Mouse (Mus musculus) liver, adult 2 months (tissue): ENCODE results near the gene Higd1c. TPM values are rescaled to one million over a fixed set of nuclear protein-coding genes. Genes with fewer than 3 reads are reported as not detected.
A peak's percentile ranks its signal among the peaks of the same experiment; 100 is the strongest.

ENCODE experiments used
- DNase-seq: peaks from one replicate; pipeline ENCODE4 v3.0.0-alpha.2; 2011; ENCODE audit warnings: low read depth, low spot score; ENCODE audit errors: extremely low read depth
- H3K27ac ChIP-seq: fragments of 200-500 bp; replicated peaks from 2 replicates; pipeline ENCODE4 v1.5.1; 2012; ENCODE audit warnings: low read depth, mild to moderate bottlenecking, control low read depth, inconsistent platforms, low read length; ENCODE audit not compliant: insufficient read depth
- H3K27me3 ChIP-seq: fragments of 200-500 bp; 2 replicates; pipeline ENCODE4 v1.6.1; 2012; ENCODE audit warnings: mild to moderate bottlenecking, moderate library complexity, low read length, inconsistent platforms; ENCODE audit not compliant: control insufficient read depth, insufficient read depth
- H3K36me3 ChIP-seq: fragments of 200-500 bp; 2 replicates; pipeline ENCODE4 v1.6.1; 2012; ENCODE audit warnings: low read length, inconsistent platforms; ENCODE audit not compliant: control insufficient read depth, insufficient read depth
- H3K4me1 ChIP-seq: fragments of 200-500 bp; 2 replicates; pipeline ENCODE4 v1.6.1; 2011; ENCODE audit warnings: low read length; ENCODE audit not compliant: control insufficient read depth, insufficient read depth
- H3K4me3 ChIP-seq: fragments of 200-500 bp; 2 replicates; pipeline ENCODE4 v1.5.1; 2011; ENCODE audit warnings: low read depth, mild to moderate bottlenecking, control low read depth, low read length, moderate library complexity; ENCODE audit not compliant: insufficient read depth
- H3K79me2 ChIP-seq: fragments of 200-500 bp; 2 replicates; pipeline ENCODE4 v1.6.1; 2012; ENCODE audit warnings: inconsistent platforms, mild to moderate bottlenecking, low read length, moderate library complexity; ENCODE audit not compliant: control insufficient read depth, insufficient read depth
- H3K9ac ChIP-seq: fragments of 200-500 bp; 2 replicates; pipeline ENCODE4 v1.6.1; 2012; ENCODE audit warnings: low read depth, mild to moderate bottlenecking, control low read depth, inconsistent platforms, low read length
- CTCF ChIP-seq: fragments of 200-500 bp; IDR thresholded peaks from 2 replicates; pipeline ENCODE4 v1.5.1; 2011; ENCODE audit warnings: low read depth, low read length, control low read depth
- POLR2A ChIP-seq: fragments of 200-500 bp; IDR thresholded peaks from 2 replicates; pipeline ENCODE4 v1.6.1; 2011; ENCODE audit warnings: low read length, control low read depth; ENCODE audit not compliant: insufficient read depth; ENCODE audit errors: extremely low read depth
- WGBS: fragments of 180-500 bp; shearing (Covaris S2); methylation state at CpG from one replicate; pipeline ENCODE4 v1.1.7; 2018; 5-methylcytosine and 5-hydroxymethylcytosine counted together
- polyA plus RNA-seq: library from polyadenylated mRNA; depleted of rRNA; stranded (reverse); fragments of >200 nt; gene quantifications from 2 replicates; pipeline ENCODE4 v1.2.3, GENCODE M21; 2012
- total RNA-seq: library from RNA; depleted of rRNA; stranded (reverse); fragments of >200 nt; gene quantifications from 2 replicates; pipeline ENCODE4 v1.2.3, GENCODE M21; 2014

The Higd1c gene
- total and polyA plus RNA-seq, 2 experiments = not detected

DNA sequence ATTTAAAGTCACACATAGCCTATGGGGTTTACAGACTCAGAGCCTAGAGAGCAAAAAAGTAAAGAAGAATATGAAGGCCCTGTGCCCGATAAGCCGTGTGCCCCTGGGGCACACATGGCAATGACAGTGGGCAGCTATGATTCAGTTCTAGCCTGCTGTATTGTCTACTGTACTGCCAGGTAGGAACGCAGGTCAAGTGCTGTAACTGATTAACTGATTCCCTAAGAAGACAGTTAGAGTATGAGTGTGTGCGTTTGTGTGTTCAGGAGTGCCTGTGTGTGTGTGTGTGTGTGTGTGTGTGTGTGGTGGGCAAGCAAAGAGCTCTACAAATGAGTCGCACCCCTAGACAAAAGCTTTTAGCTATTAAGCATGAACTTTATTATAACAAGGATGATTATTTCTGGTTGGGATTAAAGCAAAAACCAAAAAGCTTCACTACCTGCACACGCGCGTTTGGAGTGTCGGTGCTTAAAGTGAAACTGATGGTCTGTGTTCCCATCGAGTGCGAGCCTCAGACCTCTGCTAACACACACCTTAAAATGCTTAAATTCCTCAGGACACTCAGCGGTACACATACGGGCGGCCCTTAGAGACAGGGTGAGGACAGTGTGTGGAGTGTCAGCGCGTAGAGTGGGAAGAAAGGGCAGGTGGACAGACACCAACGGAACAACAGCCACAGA, 23.3 kb downstream of the Higd1c start:
- H3K4me1 ChIP-seq = peaks cover 13% of the 10 kb centered on the region
- no peaks in the 10 kb centered on the region for H3K79me2 ChIP-seq
- H3K4me3 ChIP-seq = peak overlapping the region; percentile 16; the same call in 1 of the 2 replicates
- H3K27me3 ChIP-seq = no peaks in the 10 kb centered on the region
- WGBS = 40% methylated on average over 17 of the region's 17 CpGs
- TF ChIP-seq POLR2A (no peak), CTCF (no peak)
- no peaks in the 10 kb centered on the region for H3K36me3 ChIP-seq
- H3K9ac ChIP-seq = peak overlapping the region; percentile 36
- peak overlapping the region; percentile 70 for H3K27ac ChIP-seq
- DNase-seq = peak; percentile 94

DNA sequence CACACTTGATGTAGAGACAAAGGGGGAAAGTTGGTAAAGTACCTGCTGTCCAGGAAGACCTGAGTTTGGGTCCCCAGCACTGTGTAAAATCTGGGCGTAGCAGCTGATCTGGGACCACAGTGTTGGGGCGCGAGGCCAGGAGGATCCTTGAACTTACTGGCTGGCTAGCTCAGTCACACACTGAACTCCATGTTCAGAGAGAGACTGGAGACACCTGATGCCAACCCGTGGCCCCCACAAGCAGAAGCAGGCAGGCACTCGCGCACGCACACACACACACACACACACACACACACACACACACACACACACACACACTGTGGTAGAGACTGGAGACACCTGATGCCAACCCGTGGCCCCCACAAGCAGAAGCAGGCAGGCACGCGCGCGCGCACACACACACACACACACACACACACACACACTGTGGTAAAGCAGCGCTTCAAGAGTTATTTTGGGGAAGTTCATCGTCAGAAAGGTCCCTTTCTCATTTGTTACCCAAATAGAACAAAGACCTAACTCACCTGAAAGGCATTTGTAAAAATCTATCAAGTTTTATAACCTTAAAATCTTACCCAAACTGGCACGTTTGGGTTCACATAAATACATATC, 24.0 kb downstream of the Higd1c start:
- 68% methylated on average over 16 of the region's 16 CpGs for WGBS
- H3K36me3 ChIP-seq = no peaks in the 10 kb centered on the region
- peak; percentile 55 for DNase-seq

DNA sequence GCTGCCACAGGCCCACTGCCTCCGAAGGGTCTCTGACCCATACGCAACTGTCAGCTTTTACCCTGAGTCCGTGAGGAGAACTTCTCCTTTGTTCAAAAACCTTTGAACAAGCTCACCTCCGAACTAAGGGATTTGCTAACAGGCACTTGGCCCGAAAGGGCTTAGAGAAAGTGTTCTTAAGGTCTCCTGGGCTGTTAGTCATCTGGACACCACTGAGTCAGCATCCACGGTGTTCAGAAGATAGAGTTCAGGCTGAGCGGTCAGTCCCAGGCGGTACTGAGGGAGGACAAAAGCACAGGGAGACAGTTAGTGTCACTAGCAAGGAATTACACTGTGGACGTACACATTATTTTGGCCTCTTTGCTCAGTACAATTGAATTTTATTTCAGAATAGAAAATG, 24.5 kb downstream of the Higd1c start:
- Histone ChIP-seq H3K4me1 (peaks cover 4% of the 10 kb centered on the region; the same call in 1 of the 2 replicates), H3K36me3 (peaks cover 4% of the 10 kb centered on the region; the same call in 1 of the 2 replicates), H3K79me2 (no peaks in the 10 kb centered on the region), H3K27me3 (no peaks in the 10 kb centered on the region), H3K27ac (no peak overlapping the region), H3K9ac (no peak overlapping the region), H3K4me3 (no peak overlapping the region)
- TF ChIP-seq POLR2A (no peak), CTCF (no peak)
- DNase-seq = no peak
- WGBS = 78% methylated on average over 9 of the region's 9 CpGs

More for the DNA sequence above, 24.0 kb downstream of the Higd1c start:
- 0 out of 2 replicates have a peak overlapping the region, but pooled peaks have one; percentile 16 for H3K4me3 ChIP-seq
- no peaks in the 10 kb centered on the region for H3K27me3 ChIP-seq
- H3K4me1 ChIP-seq = peaks cover 8% of the 10 kb centered on the region; the same call in 1 of the 2 replicates
- H3K9ac ChIP-seq = peak overlapping the region; percentile 36
- H3K27ac ChIP-seq = peak overlapping the region; percentile 70
- no peak for TF ChIP-seq POLR2A
- TF ChIP-seq CTCF = no peak
- H3K79me2 ChIP-seq = no peaks in the 10 kb centered on the region

DNA sequence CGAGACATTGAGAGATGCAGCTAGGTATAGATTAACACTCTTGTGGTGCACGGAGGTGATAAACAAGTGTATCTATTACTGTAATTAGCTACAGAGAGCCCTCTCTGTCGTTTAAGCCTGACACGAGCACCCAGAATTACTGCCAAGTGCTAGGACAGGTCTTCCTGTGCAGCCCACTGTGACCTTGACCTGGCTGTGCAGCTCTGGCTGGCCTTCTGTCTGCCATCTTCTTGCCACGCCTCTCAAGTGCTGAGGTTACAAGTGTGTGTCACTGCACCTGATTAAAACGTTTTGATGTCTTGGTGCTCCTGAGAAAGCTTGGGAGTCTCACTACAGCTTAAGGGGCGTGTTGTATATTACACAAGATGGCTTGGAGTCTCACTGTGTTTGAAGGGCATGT, 26.7 kb downstream of the Higd1c start:
- H3K9ac ChIP-seq = no peak overlapping the region
- no peaks in the 10 kb centered on the region for H3K27me3 ChIP-seq
- 0 out of 2 replicates have a peak, but pooled peaks cover 3% of the 10 kb centered on the region for H3K4me1 ChIP-seq
- WGBS = 54% methylated on average over 7 of the region's 7 CpGs
- no peak overlapping the region for H3K4me3 ChIP-seq
- H3K27ac ChIP-seq = no peak overlapping the region
- no peak for DNase-seq
- H3K79me2 ChIP-seq = no peaks in the 10 kb centered on the region
- no peak for TF ChIP-seq POLR2A
- no peak for TF ChIP-seq CTCF
- H3K36me3 ChIP-seq = peaks cover 20% of the 10 kb centered on the region

DNA sequence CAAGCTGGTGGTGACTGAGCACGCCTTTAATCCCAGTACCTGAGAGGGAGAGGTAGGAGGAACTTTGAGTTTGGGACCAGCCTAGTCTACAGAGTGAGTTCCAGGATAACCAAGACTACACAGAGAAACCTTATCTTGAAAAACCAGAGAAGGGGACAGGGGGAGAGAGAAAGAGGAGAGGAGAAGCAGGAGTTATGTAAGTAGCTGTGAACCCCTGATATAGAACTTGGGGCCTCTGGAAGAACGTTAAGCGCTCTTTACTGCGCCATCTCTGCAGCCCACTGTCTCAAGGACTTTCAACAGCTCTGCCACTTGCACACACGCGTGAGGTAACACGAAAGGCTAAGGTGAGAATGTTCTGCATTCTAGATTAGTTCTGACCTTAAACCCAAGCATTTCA, 27.3 kb downstream of the Higd1c start:
- no peaks in the 10 kb centered on the region for H3K79me2 ChIP-seq
- H3K27ac ChIP-seq = no peak overlapping the region
- H3K4me1 ChIP-seq = 0 out of 2 replicates have a peak, but pooled peaks cover 3% of the 10 kb centered on the region
- no peak overlapping the region for H3K9ac ChIP-seq
- TF ChIP-seq POLR2A (no peak), CTCF (no peak)
- peaks cover 23% of the 10 kb centered on the region for H3K36me3 ChIP-seq
- no peak overlapping the region for H3K4me3 ChIP-seq
- no peaks in the 10 kb centered on the region for H3K27me3 ChIP-seq
- DNase-seq = no peak
- 92% methylated on average over 7 of the region's 7 CpGs for WGBS

DNA sequence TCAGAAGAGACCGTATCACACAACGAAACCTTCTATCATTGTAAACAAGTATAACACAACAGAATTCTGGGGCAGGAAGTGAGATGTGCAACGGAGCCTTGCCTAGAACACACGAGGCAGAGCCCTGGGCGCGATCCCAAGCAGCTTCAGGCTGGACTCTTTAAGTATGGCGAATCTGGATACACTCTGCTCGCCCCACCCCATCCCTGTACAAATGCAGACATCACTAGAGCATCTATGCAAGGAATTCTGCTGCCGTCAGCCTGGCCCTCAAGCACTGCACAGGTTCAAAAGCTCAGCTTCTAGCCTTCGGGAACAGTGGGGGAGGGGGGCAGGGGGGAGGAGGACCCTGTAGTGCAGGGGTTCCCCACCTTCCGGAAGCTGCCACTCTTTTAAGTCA, 28.7 kb downstream of the Higd1c start:
- Histone ChIP-seq H3K36me3 (peaks cover 28% of the 10 kb centered on the region), H3K79me2 (no peaks in the 10 kb centered on the region), H3K9ac (no peak overlapping the region), H3K27me3 (no peaks in the 10 kb centered on the region), H3K27ac (no peak overlapping the region), H3K4me1 (no peaks in the 10 kb centered on the region), H3K4me3 (no peak overlapping the region)
- 93% methylated on average over 11 of the region's 11 CpGs for WGBS
- no peak for DNase-seq
- TF ChIP-seq POLR2A = no peak
- no peak for TF ChIP-seq CTCF
